Mouse (Mus musculus) G1E (cell line): ENCODE results near the gene Gart.

ENCODE experiments used
- CTCF ChIP-seq: IDR thresholded peaks from 2 replicates; pipeline ENCODE4 v1.5.1; 2012; ENCODE audit warnings: low read depth, low read length, inconsistent platforms, mixed read lengths
- GATA1 ChIP-seq: IDR thresholded peaks from 2 replicates; pipeline ENCODE4 v1.6.1; 2012; ENCODE audit warnings: borderline replicate concordance, low read length, inconsistent platforms, mixed read lengths

DNA sequence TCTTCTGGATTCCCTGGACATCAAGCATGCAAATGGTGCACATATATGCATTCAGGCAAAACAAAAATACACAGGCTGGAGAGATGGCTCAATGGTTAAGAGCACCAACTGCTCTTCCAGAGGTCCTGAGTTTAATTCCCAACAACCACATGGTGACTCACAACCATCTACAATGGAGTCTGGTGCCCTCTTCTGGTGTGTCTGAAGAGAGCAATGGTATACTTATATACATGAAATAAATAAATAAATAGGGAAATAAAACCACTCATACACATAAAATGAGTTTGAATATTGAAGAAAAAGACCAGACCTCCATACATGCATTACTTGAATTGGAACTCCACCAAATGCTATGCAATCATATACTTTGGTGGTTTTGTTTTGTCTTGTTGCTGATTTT, 47.5 kb downstream of the Gart start:
- TF ChIP-seq CTCF, result no peak
- no peak for TF ChIP-seq GATA1
